Mouse (Mus musculus) lung, postnatal 0 days (tissue): ENCODE data around the gene Hist1h3g. TPM values are rescaled to one million over a fixed set of nuclear protein-coding genes. Genes with fewer than 3 reads are reported as not detected.

Experiments
- ATAC-seq: fragments of 200-750 bp; cut with Nextera tagmentation; 2 replicates; pipeline ENCODE4 v1.8.0; 2017; ENCODE audit warnings: moderate library complexity
- DNase-seq: peaks from one replicate; pipeline ENCODE4 v3.0.0-alpha.2; 2016; ENCODE audit warnings: low spot score
- H3K27ac ChIP-seq: fragments of 300-500 bp; sonication (generic); 2 replicates; pipeline ENCODE4 v1.5.1; 2014; ENCODE audit warnings: antibody characterized with exemption, mild to moderate bottlenecking, low read length, mixed read lengths
- H3K27me3 ChIP-seq: fragments of 300-500 bp; sonication (generic); replicated peaks from 2 replicates; pipeline ENCODE4 v1.6.1; 2014; ENCODE audit warnings: low read length, mixed read lengths; ENCODE audit not compliant: insufficient read depth
- H3K36me3 ChIP-seq: fragments of 300-500 bp; sonication (generic); 2 replicates; pipeline ENCODE4 v1.6.1; 2014; ENCODE audit warnings: low read length, mixed read lengths; ENCODE audit not compliant: insufficient read depth
- H3K4me1 ChIP-seq: fragments of 300-500 bp; sonication (generic); 2 replicates; pipeline ENCODE4 v1.6.1; 2014; ENCODE audit warnings: antibody characterized with exemption, low read depth, low read length, mixed read lengths; ENCODE audit not compliant: insufficient read depth
- H3K4me2 ChIP-seq: fragments of 300-500 bp; sonication (generic); replicated peaks from 2 replicates; pipeline ENCODE4 v1.6.1; 2014; ENCODE audit warnings: low read depth, mild to moderate bottlenecking, low read length, moderate library complexity, mixed read lengths
- H3K4me3 ChIP-seq: fragments of 300-500 bp; sonication (generic); 2 replicates; pipeline ENCODE4 v1.5.1; 2014; ENCODE audit warnings: low read depth, low read length
- H3K9ac ChIP-seq: fragments of 300-500 bp; sonication (generic); replicated peaks from 2 replicates; pipeline ENCODE4 v1.6.1; 2014; ENCODE audit warnings: low read depth, mild to moderate bottlenecking
- H3K9me3 ChIP-seq: fragments of 300-500 bp; sonication (generic); 2 replicates; pipeline ENCODE4 v1.6.1; 2016; ENCODE audit warnings: low read length, mixed read lengths
- CTCF ChIP-seq: IDR thresholded peaks from 2 replicates; pipeline ENCODE4 v1.5.1; 2016; ENCODE audit warnings: antibody characterized with exemption, mild to moderate bottlenecking
- EP300 ChIP-seq: IDR thresholded peaks from 2 replicates; pipeline ENCODE4 v1.6.1; 2016; ENCODE audit warnings: antibody characterized with exemption, mild to moderate bottlenecking, control low read depth
- WGBS: fragments of 180-500 bp; shearing (Covaris S2); extraction: QIAGEN DNeasy Blood & Tissue Kit; methylation state at CpG from one replicate; pipeline ENCODE4 v1.1.7; 2014; 5-methylcytosine and 5-hydroxymethylcytosine counted together
- microRNA-seq: library from miRNA; unstranded; fragments of <30 nt; microRNA quantifications from one replicate; pipeline ENCODE4, GENCODE M21; 2016
- polyA plus RNA-seq: library from polyadenylated mRNA; unstranded; fragments of >200 nt; fragmentation: Nextera tagmentation; extraction: Ambion mirVana; gene quantifications from 2 replicates; pipeline ENCODE4 v1.2.1, GENCODE M21; 2015

The Hist1h3g gene
- polyA plus RNA-seq, 1 experiment from 2014 or later = 0.80 TPM

DNA sequence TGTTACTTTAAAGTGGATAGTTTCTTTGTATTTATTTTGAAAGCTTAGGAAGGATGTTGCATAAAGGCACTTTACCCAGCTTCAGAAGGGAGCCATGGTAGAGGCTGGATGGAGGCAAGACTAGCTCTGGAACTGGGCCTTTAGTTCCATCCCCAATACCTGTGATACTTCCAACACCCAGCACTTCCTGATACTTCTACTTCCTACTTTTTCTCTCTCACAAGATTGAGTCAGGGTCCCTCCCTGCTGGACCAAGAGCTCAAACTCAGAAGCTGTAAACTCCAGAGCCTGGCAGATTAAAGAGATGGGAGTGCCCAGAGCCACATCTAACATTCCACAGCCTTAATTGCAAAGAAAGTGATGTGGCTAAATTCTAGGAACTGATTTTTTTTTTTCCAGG, 49.1 kb downstream of the Hist1h3g start:
- Histone ChIP-seq H3K4me1 (peaks cover 10% of the 10 kb centered on the region), H3K9ac (peak overlapping the region; percentile 58; the same call in 1 of the 2 replicates), H3K27ac (peak overlapping the region; percentile 97), H3K4me2 (peak overlapping the region; percentile 62), H3K36me3 (no peaks in the 10 kb centered on the region), H3K27me3 (no peaks in the 10 kb centered on the region), H3K4me3 (peak overlapping the region; percentile 52), H3K9me3 (no peaks in the 10 kb centered on the region)
- DNase-seq (peak; percentile 59), ATAC-seq (no peak)
- no peak for TF ChIP-seq EP300
- TF ChIP-seq CTCF = no peak

DNA sequence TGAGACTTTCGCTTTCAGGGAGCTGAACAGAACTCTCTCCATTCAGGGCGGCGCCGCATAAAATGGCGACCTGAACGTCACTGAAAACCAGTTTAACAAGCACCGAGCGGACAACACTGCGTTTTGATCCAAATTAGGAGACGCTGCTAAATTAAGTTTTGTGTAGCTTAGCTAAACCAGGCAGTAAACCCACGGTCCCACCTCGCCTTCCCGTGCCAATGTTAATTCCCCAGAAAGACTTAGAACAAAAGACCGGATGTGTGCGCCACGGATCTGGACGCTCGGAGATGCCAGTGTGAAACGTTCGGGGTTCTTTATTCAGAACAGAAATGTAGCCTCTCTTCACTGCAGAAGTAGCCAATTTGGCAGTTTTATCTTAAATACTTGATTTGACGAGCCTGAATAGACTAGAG, 49.8 kb downstream of the Hist1h3g start:
- H3K9ac ChIP-seq = peak overlapping the region; percentile 58
- H3K4me1 ChIP-seq = peaks cover 10% of the 10 kb centered on the region
- peak overlapping the region; percentile 52 for H3K4me3 ChIP-seq
- no peaks in the 10 kb centered on the region for H3K27me3 ChIP-seq
- peak overlapping the region; percentile 62 for H3K4me2 ChIP-seq
- DNase-seq = peak; percentile 88
- H3K9me3 ChIP-seq = no peaks in the 10 kb centered on the region
- under 1% methylated on average over 21 of the region's 21 CpGs for WGBS
- ATAC-seq = peak; percentile 29
- TF ChIP-seq EP300 (no peak), CTCF (no peak)
- H3K36me3 ChIP-seq = no peaks in the 10 kb centered on the region
- H3K27ac ChIP-seq = peak overlapping the region; percentile 97

Small RNAs within 50 kb of the gene (microRNA-seq; reads per million reads assigned to microRNA genes)
- gene Gm44297 (not detected), gene Gm44359 (not detected), gene Gm44394 (not detected), gene n-TStga1 (not detected)

Other genes starting within 250 kb of the Hist1h3g start
- 27.1 and 30.9 TPM in 2 replicates for gene Zfp322a, start 166.2 kb upstream of the Hist1h3g start, polyA plus RNA-seq
- 8.4 and 8.7 TPM in 2 replicates for gene Abt1, start 111.6 kb upstream of the Hist1h3g start, polyA plus RNA-seq
- 0.14 and 0.21 TPM in 2 replicates for gene Btn1a1, start 69.5 kb upstream of the Hist1h3g start, polyA plus RNA-seq
- gene Btn2a2, start 46.6 kb upstream of the Hist1h3g start, polyA plus RNA-seq = 0.06 and 0.07 TPM in 2 replicates
- gene Hist1h4h, start 4.4 kb upstream of the Hist1h3g start, polyA plus RNA-seq = 5.5 and 7.0 TPM in 2 replicates
- gene Hist1h2af, start 1.5 kb upstream of the Hist1h3g start, polyA plus RNA-seq = 1.3 and 1.7 TPM in 2 replicates
- 0.12 TPM in 1 of 2 replicates, not detected in the other for gene Hist1h2bh, start 8.0 kb downstream of the Hist1h3g start, polyA plus RNA-seq
- gene Hist1h3f, start 8.6 kb downstream of the Hist1h3g start, polyA plus RNA-seq = 0.32 and 0.33 TPM in 2 replicates
- 0.55 TPM in 1 of 2 replicates, not detected in the other for gene Hist1h4f, start 16.2 kb downstream of the Hist1h3g start, polyA plus RNA-seq
- gene Hist1h1d, start 17.8 kb downstream of the Hist1h3g start, polyA plus RNA-seq = 0.11 TPM in 2 replicates
- 1.6 and 1.7 TPM in 2 replicates for gene Hist1h3e, start 26.9 kb downstream of the Hist1h3g start, polyA plus RNA-seq
- gene Hist1h2ae, start 35.8 kb downstream of the Hist1h3g start, polyA plus RNA-seq = 7.1 and 7.9 TPM in 2 replicates
- 1.3 and 1.9 TPM in 2 replicates for gene Hist1h2bg, start 36.0 kb downstream of the Hist1h3g start, polyA plus RNA-seq
- gene Hist1h2bf, start 38.8 kb downstream of the Hist1h3g start, polyA plus RNA-seq = 0.48 and 0.87 TPM in 2 replicates
- gene Hist1h2ad, start 39.0 kb downstream of the Hist1h3g start, polyA plus RNA-seq = 0.49 and 0.57 TPM in 2 replicates
- 0.62 and 1.3 TPM in 2 replicates for gene Hist1h3d, start 40.3 kb downstream of the Hist1h3g start, polyA plus RNA-seq
- 31.4 and 36.9 TPM in 2 replicates for gene Hist1h4d, start 46.2 kb downstream of the Hist1h3g start, polyA plus RNA-seq
- 0.44 and 0.86 TPM in 2 replicates for gene Hist1h2be, start 85.7 kb downstream of the Hist1h3g start, polyA plus RNA-seq
- 7.8 and 9.9 TPM in 2 replicates for gene Hist1h1e, start 87.1 kb downstream of the Hist1h3g start, polyA plus RNA-seq
- gene Hist1h2ac, start 148.5 kb downstream of the Hist1h3g start, polyA plus RNA-seq = 0.32 and 0.54 TPM in 2 replicates
- 67.5 and 69.5 TPM in 2 replicates for gene Hist1h2bc, start 148.8 kb downstream of the Hist1h3g start, polyA plus RNA-seq
- 0.13 TPM in 1 of 2 replicates, not detected in the other for gene Hist1h1t, start 160.4 kb downstream of the Hist1h3g start, polyA plus RNA-seq
- gene Hist1h4c, start 163.0 kb downstream of the Hist1h3g start, polyA plus RNA-seq = 3.7 and 3.9 TPM in 2 replicates
- gene Hfe, start 175.4 kb downstream of the Hist1h3g start, polyA plus RNA-seq = 25.3 and 26.3 TPM in 2 replicates
- gene Hist1h1c, start 203.4 kb downstream of the Hist1h3g start, polyA plus RNA-seq = 38.9 and 43.3 TPM in 2 replicates
- gene Hist1h3c, start 210.2 kb downstream of the Hist1h3g start, polyA plus RNA-seq = 0.27 TPM in 1 of 2 replicates, not detected in the other
- gene Hist1h2bb, start 211.3 kb downstream of the Hist1h3g start, polyA plus RNA-seq = 0.99 TPM in 1 of 2 replicates, not detected in the other
- gene Hist1h2ab, start 215.7 kb downstream of the Hist1h3g start, polyA plus RNA-seq = 5.3 and 6.1 TPM in 2 replicates
- gene Hist1h3b, start 216.8 kb downstream of the Hist1h3g start, polyA plus RNA-seq = 2.6 and 3.0 TPM in 2 replicates
- gene Hist1h4b, start 221.6 kb downstream of the Hist1h3g start, polyA plus RNA-seq = 0.57 and 0.73 TPM in 2 replicates
- 0.26 and 0.38 TPM in 2 replicates for gene Hist1h4a, start 225.8 kb downstream of the Hist1h3g start, polyA plus RNA-seq
- gene Hist1h3a, start 227.0 kb downstream of the Hist1h3g start, polyA plus RNA-seq = 1.4 and 1.7 TPM in 2 replicates
- gene Hist1h1a, start 228.2 kb downstream of the Hist1h3g start, polyA plus RNA-seq = 0.33 and 0.64 TPM in 2 replicates
- gene Trim38, start 234.5 kb downstream of the Hist1h3g start, polyA plus RNA-seq = not detected in 2 replicates